Mouse (Mus musculus) c-Kit-positive CD71-positive TER-119-negative erythroid progenitor cells, embryonic 14.5 days (primary cell): Measurements from ENCODE around the gene Zc3h7a.
"Not testable (repeated sequence)": the region's sequence is repeated elsewhere in the genome, so short reads cannot be mapped to it uniquely, and the experiment has no call there.

Experiments used
- DNase-seq: peaks from one replicate; pipeline ENCODE4 v3.0.0-alpha.2; 2013; ENCODE audit warnings: low read depth

The Zc3h7a gene

GRCm38 (mm10) chr16:11176208-11176883 lies at the start of gene Zc3h7a:
Gene Zc3h7a (minus strand): TSS chr16:11176393.
- DNase-seq, result peak; percentile 78

- no peak for DNase-seq
Observed at GRCm38 (mm10) chr16:11217801-11218200, 41.6 kb upstream of the Zc3h7a start.

GRCm38 (mm10) chr16:11203600-11204390 lies 27.6 kb upstream of the Zc3h7a start:
- peak; percentile 15 for DNase-seq

- peak; percentile 96 for DNase-seq
Observed at GRCm38 (mm10) chr16:11202571-11203554, 26.7 kb upstream of the Zc3h7a start, which contains the start of gene Rsl1d1. Gene Rsl1d1 (minus strand): TSS chr16:11203331.

GRCm38 (mm10) chr16:11201740-11202394 lies 25.7 kb upstream of the Zc3h7a start:
- no peak for DNase-seq

GRCm38 (mm10) chr16:11200247-11200646 lies 24.1 kb upstream of the Zc3h7a start:
- DNase-seq, result no peak

GRCm38 (mm10) chr16:11198467-11198866 lies 22.3 kb upstream of the Zc3h7a start:
- peak; percentile 75 for DNase-seq

- DNase-seq, result no peak
Observed at GRCm38 (mm10) chr16:11197052-11197451, 20.9 kb upstream of the Zc3h7a start.

GRCm38 (mm10) chr16:11193231-11193630 lies 17.0 kb upstream of the Zc3h7a start:
- DNase-seq, result no peak

- no peak for DNase-seq
Observed at GRCm38 (mm10) chr16:11190150-11190549, 14.0 kb upstream of the Zc3h7a start.

- no peak for DNase-seq
Observed at GRCm38 (mm10) chr16:11177404-11177803, 1.2 kb upstream of the Zc3h7a start.

GRCm38 (mm10) chr16:11176884-11177244 lies 671 bp upstream of the Zc3h7a start:
- DNase-seq, result no peak

GRCm38 (mm10) chr16:11175489-11176207 lies 545 bp downstream of the Zc3h7a start:
- peak; percentile 71 for DNase-seq

GRCm38 (mm10) chr16:11175100-11175488 lies 1.1 kb downstream of the Zc3h7a start:
- no peak for DNase-seq

GRCm38 (mm10) chr16:11174671-11175081 lies 1.5 kb downstream of the Zc3h7a start:
- DNase-seq, result peak; percentile 59

- DNase-seq, result no peak
Observed at GRCm38 (mm10) chr16:11171679-11172078, 4.5 kb downstream of the Zc3h7a start.

GRCm38 (mm10) chr16:11166431-11166830 lies 9.8 kb downstream of the Zc3h7a start:
- DNase-seq, result no peak

- no peak for DNase-seq
Observed at GRCm38 (mm10) chr16:11164695-11165255, 11.4 kb downstream of the Zc3h7a start.

GRCm38 (mm10) chr16:11157721-11158120 lies 18.5 kb downstream of the Zc3h7a start:
- DNase-seq, result not testable (repeated sequence)

GRCm38 (mm10) chr16:11154500-11154899 lies 21.7 kb downstream of the Zc3h7a start:
- DNase-seq, result no peak
